Mouse (Mus musculus) 416B (cell line): ENCODE data around the gene Prpf3.
"Not testable (repeated sequence)": the region's sequence is repeated elsewhere in the genome, so short reads cannot be mapped to it uniquely, and the experiment has no call there.

Experiments
- DNase-seq: peaks from one replicate; pipeline ENCODE4 v3.0.0; 2011; ENCODE audit warnings: low read depth

The Prpf3 gene

GRCm38 (mm10) chr3:95820046-95821010, 35.4 kb downstream of the Prpf3 start:
- peak; percentile 60 for DNase-seq

- DNase-seq = peak; percentile 100
Observed at GRCm38 (mm10) chr3:95819351-95819985, 36.2 kb downstream of the Prpf3 start.

GRCm38 (mm10) chr3:95818571-95819288, 37.0 kb downstream of the Prpf3 start, which contains the start of gene Rprd2:
Rprd2 (minus strand) TSS chr3:95818863.
- peak; percentile 83 for DNase-seq

- DNase-seq = peak; percentile 82
Observed at GRCm38 (mm10) chr3:95818026-95818511, 37.6 kb downstream of the Prpf3 start.

GRCm38 (mm10) chr3:95816681-95817080, 39.0 kb downstream of the Prpf3 start:
- peak; percentile 78 for DNase-seq

GRCm38 (mm10) chr3:95808384-95808783, 47.3 kb downstream of the Prpf3 start:
- no peak for DNase-seq

- DNase-seq = not testable (repeated sequence)
Observed at GRCm38 (mm10) chr3:95807630-95808029, 48.1 kb downstream of the Prpf3 start.

- no peak for DNase-seq
Observed at GRCm38 (mm10) chr3:95806677-95807076, 49.0 kb downstream of the Prpf3 start.

- DNase-seq = no peak
Observed at GRCm38 (mm10) chr3:95803851-95804250, 51.8 kb downstream of the Prpf3 start.

GRCm38 (mm10) chr3:95798756-95799155, 56.9 kb downstream of the Prpf3 start:
- DNase-seq = no peak

- peak; percentile 39 for DNase-seq
Observed at GRCm38 (mm10) chr3:95794299-95794698, 61.4 kb downstream of the Prpf3 start.

GRCm38 (mm10) chr3:95793662-95794061, 62.0 kb downstream of the Prpf3 start:
- peak; percentile 42 for DNase-seq

- no peak for DNase-seq
Observed at GRCm38 (mm10) chr3:95785501-95785900, 70.2 kb downstream of the Prpf3 start.
